Mouse (Mus musculus) brain, embryonic 14.5 days (tissue): Measurements from ENCODE around the gene Isy1. TPM values are rescaled to one million over a fixed set of nuclear protein-coding genes. Genes with fewer than 3 reads are reported as not detected.

Source experiments
- DNase-seq: peaks from one replicate; pipeline ENCODE4 v3.0.0-alpha.2; 2011; ENCODE audit warnings: low read depth
- CTCF ChIP-seq: fragments of 200-500 bp; IDR thresholded peaks from 2 replicates; pipeline ENCODE4 v1.5.1; 2012; ENCODE audit warnings: inconsistent platforms, mild to moderate bottlenecking, moderate library complexity, borderline replicate concordance; ENCODE audit not compliant: insufficient read depth, insufficient read length; ENCODE audit errors: extremely low read depth
- POLR2A ChIP-seq: fragments of 200-500 bp; IDR thresholded peaks from 2 replicates; pipeline ENCODE4 v1.6.1; 2012; ENCODE audit warnings: mild to moderate bottlenecking, inconsistent platforms, borderline replicate concordance; ENCODE audit not compliant: poor library complexity, insufficient read depth, insufficient read length, severe bottlenecking; ENCODE audit errors: extremely low read depth
- polyA plus RNA-seq: library from polyadenylated mRNA; depleted of rRNA; stranded (reverse); fragments of >200 nt; gene quantifications from 2 replicates; pipeline ENCODE4 v1.2.3, GENCODE M21; 2012

Isy1 gene
- polyA plus RNA-seq, 1 experiment = 38.3 TPM

DNA sequence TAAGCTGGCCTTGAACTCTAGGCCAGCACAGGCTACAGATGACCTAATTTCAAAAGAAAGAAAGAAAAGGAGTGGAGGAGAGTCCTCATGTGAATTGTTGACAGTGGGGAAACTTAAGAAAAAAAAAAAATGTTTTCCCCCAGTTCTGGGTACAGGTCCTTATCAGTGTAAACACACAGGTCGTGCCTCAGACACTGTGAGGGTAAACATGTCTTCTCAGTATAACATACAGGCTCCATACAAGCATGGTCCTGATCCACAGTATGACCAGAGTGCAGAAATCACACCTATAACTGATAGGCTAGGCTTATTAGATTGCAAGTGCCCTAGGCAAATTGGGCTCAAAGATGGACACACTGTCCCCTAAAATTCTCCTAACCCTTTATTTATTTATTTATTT is 31.8 kb upstream of the Isy1 start:
- no peak for DNase-seq
- TF ChIP-seq CTCF = no peak
- TF ChIP-seq POLR2A = no peak

GRCm38 (mm10) chr6:87868871-87869506 is 30.4 kb upstream of the Isy1 start:
- TF ChIP-seq CTCF = no peak
- TF ChIP-seq POLR2A = no peak
- DNase-seq = no peak

- DNase-seq = no peak
- no peak for TF ChIP-seq CTCF
- TF ChIP-seq POLR2A = no peak
Measured at GRCm38 (mm10) chr6:87867256-87867655, 28.7 kb upstream of the Isy1 start.

DNA sequence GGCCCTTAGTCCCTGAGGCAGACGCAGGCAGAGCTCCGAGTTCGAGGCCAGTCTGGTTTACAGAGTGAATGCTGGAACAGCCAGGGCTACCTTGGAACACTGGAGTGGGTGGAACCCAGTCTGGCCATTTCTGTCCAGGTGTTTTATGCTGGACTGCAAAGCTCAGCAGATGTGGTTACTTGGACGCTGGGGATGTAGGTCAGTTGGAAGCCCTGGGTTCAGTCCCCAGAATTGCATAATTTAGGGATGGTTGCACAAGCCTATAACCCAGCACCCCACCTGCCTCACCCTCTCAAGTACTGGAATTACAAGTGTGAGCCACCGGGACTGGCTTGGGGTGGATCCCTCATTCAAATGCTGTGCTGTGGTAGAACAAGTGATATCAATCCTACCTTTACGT is 27.6 kb upstream of the Isy1 start:
- no peak for DNase-seq
- TF ChIP-seq CTCF (no peak), POLR2A (no peak)

- DNase-seq = no peak
- TF ChIP-seq POLR2A (no peak), CTCF (no peak)
Measured at GRCm38 (mm10) chr6:87857071-87857470, 18.5 kb upstream of the Isy1 start.

GRCm38 (mm10) chr6:87853446-87853845 is 14.8 kb upstream of the Isy1 start:
- no peak for TF ChIP-seq CTCF
- no peak for TF ChIP-seq POLR2A
- DNase-seq = no peak

GRCm38 (mm10) chr6:87851871-87852270 is 13.3 kb upstream of the Isy1 start:
- TF ChIP-seq CTCF (no peak), POLR2A (no peak)
- DNase-seq = no peak

DNA sequence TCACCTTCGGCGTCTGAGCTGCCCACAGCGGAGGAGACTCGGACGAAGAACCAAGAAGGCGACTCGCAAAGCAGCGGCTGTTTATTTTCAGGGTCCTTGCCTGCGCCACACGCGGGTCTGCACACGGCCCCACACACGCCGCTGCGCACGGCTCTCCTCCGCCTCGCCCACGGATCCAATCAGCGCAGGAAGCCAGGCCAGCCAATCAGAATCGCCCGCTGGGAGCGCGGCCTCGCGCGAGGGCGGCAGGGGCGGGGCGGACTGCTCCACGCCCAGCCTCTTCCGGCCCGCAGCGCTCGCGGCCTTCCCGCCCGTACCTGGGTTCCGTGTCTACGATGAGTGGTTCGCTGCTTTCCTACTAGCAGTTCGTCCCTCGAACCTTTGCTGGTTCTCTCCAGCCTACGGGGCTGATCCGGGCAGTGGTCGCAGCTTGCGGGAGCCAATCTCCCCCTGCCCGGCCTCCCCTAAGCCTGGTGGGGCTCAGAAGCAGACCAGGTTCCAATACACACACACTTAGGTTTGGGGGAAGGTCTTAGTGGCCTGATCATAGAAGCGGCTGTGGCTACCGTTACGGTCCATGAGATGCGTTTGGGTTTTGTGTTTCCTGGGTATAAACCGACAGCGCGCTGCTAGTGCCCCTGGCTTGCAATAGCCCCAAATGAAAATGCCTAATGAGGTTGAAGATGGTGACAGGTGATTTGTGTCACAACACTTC is 12.5 kb upstream of the Isy1 start, which contains the start of gene Cnbp:
Cnbp (minus strand) TSS at position 207 of the 715 bp plus-strand sequence.
- peak; percentile 89 for TF ChIP-seq POLR2A
- TF ChIP-seq CTCF = no peak
- peak; percentile 99 for DNase-seq

DNA sequence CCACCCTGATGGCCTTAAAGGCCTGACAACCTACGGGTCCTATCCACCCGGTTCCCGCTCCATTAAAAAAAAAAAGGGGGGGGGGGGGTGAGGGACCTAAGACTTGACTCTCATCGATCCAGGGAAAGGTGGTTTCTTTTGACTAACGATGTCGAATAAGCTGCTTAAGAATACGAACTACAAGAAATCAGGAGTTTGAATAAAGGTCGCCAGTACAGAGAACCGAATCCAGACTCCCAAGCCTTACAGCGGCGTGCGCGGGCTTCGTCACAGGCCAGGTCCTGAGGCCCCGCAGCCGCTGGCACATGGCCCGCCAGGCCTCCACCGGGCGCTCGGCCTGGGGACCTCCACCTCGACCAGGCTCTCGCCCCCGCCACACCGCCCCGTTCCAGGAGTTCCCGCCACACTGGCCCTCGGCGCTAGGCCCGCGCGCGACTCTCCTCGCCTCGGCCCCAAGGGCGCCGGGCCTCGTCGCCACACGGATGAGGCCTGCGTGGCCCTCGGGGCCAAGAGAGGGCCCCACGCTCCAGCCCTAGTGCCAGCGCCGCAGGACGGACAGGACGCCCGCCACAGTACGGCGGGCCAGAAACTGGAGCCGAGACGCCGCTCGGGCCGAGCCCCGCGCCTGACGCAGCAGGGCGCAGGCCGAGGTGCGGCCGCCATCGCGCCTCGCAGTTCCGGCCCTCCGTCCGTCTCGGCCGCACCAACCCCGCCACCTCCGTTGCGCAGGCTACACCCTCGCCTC is 11.7 kb upstream of the Isy1 start:
- peak; percentile 63 for DNase-seq
- TF ChIP-seq POLR2A (no peak), CTCF (no peak)

DNA sequence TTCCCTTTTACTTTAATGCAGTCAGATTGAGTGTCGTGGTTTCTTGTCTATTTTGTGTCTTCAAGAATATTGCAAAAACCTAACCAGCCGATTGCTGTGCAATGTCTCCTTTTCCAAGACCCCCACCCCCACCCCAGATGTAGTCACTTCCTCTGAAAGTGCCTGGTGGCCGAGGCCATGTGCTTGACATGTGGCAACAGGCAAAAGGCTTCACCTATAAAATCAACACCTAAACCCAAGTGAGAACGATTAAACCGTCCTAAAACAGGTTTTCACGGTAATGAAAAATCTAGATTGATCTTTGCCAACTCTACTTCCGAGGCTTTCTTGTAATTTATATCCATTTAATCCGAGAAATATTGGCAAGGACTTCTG is 11.2 kb upstream of the Isy1 start:
- no peak for TF ChIP-seq CTCF
- no peak for TF ChIP-seq POLR2A
- DNase-seq = peak; percentile 44

DNA sequence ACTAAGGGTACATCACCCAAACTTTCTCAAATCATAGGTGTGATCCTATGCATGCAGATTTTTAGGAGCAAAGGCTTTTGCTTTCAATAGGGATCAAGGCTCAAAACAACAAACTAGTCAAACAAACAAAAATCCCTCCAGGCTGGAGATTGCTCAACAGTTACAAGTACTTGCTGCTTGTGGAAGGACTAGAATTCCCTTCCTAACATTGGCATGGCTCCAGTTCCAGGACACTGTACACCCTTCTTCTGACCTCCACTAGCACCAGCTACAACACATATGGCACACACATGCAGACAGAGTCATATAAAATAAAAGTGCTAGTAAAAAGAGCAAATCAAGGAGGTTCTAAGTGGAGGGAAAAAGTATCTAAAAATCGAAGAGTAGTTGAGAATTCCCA is 8.2 kb upstream of the Isy1 start:
- no peak for DNase-seq
- TF ChIP-seq POLR2A (no peak), CTCF (no peak)

GRCm38 (mm10) chr6:87845031-87845695 is 6.6 kb upstream of the Isy1 start:
- DNase-seq = no peak
- TF ChIP-seq CTCF (no peak), POLR2A (no peak)

- peak; percentile 12; the same call in 1 of the 2 replicates for TF ChIP-seq CTCF
- no peak for TF ChIP-seq POLR2A
- DNase-seq = peak; percentile 34
Measured at GRCm38 (mm10) chr6:87842254-87842653, 3.7 kb upstream of the Isy1 start.
